Mouse (Mus musculus): ENCODE measurements at regions not wholly inside any gene's neighbourhood (a gene's known extent, or its start where the extent isn't known, plus 50 kb on each side); places are given as distances from the start of the nearest gene placed in this dataset.

GRCm38 (mm10) chr17:64382894-64383293, 51.2 kb upstream of the Pja2 start:
- no peak for DNase-seq (ENCODE audit: low spot score, missing footprints)
- Histone ChIP-seq H3K27me3 (ENCODE audit: control insufficient read depth, insufficient read depth, low read length) (no peaks in the 10 kb centered on the region), H3K36me3 (ENCODE audit: control insufficient read depth, insufficient read depth, low read length) (no peaks in the 10 kb centered on the region), H3K4me2 (no peak overlapping the region), H3K27ac (ENCODE audit: low read depth, low read length) (no peak overlapping the region), H3K9me3 (ENCODE audit: control insufficient read depth, low read length) (no peaks in the 10 kb centered on the region), H3K4me3 (ENCODE audit: low read depth, low read length) (no peak overlapping the region), H3K9ac (ENCODE audit: low read length) (no peak overlapping the region), H3K4me1 (ENCODE audit: control insufficient read depth, insufficient read depth, low read length) (no peaks in the 10 kb centered on the region)
- ATAC-seq (ENCODE audit: low FRiP score): no peak
- 88% methylated on average over 6 of the region's 6 CpGs for WGBS

- H3K9me3 ChIP-seq (ENCODE audit: control insufficient read depth, low read length): no peaks in the 10 kb centered on the region
- WGBS: 91% methylated on average over 11 of the region's 11 CpGs
- H3K4me1 ChIP-seq (ENCODE audit: control insufficient read depth, insufficient read depth, low read length): no peaks in the 10 kb centered on the region
- H3K9ac ChIP-seq (ENCODE audit: low read length): no peak overlapping the region
- H3K4me2 ChIP-seq: no peak overlapping the region
- H3K27ac ChIP-seq (ENCODE audit: low read depth, low read length): no peak overlapping the region
- no peaks in the 10 kb centered on the region for H3K36me3 ChIP-seq (ENCODE audit: control insufficient read depth, insufficient read depth, low read length)
- DNase-seq (ENCODE audit: low spot score, missing footprints) (no peak), ATAC-seq (ENCODE audit: low FRiP score) (no peak)
- no peak overlapping the region for H3K4me3 ChIP-seq (ENCODE audit: low read depth, low read length)
- H3K27me3 ChIP-seq (ENCODE audit: control insufficient read depth, insufficient read depth, low read length): no peaks in the 10 kb centered on the region
These were observed 51.9 kb upstream of the Pja2 start for GRCm38 (mm10) chr17:64383600-64383999.

- Histone ChIP-seq H3K9me3 (ENCODE audit: control insufficient read depth, low read length) (no peaks in the 10 kb centered on the region), H3K4me3 (ENCODE audit: low read depth, low read length) (no peak overlapping the region), H3K4me2 (no peak overlapping the region), H3K9ac (ENCODE audit: low read length) (no peak overlapping the region), H3K4me1 (ENCODE audit: control insufficient read depth, insufficient read depth, low read length) (no peaks in the 10 kb centered on the region), H3K27me3 (ENCODE audit: control insufficient read depth, insufficient read depth, low read length) (no peaks in the 10 kb centered on the region), H3K36me3 (ENCODE audit: control insufficient read depth, insufficient read depth, low read length) (no peaks in the 10 kb centered on the region), H3K27ac (ENCODE audit: low read depth, low read length) (no peak overlapping the region)
- DNase-seq (ENCODE audit: low spot score, missing footprints) (no peak), ATAC-seq (ENCODE audit: low FRiP score) (no peak)
- 81% methylated on average over 1 of the region's 1 CpGs for WGBS
These were observed 58.6 kb upstream of the Pja2 start for GRCm38 (mm10) chr17:64390349-64390748.

- no peak overlapping the region for H3K4me3 ChIP-seq (ENCODE audit: low read depth, low read length)
These were observed 65.7 kb upstream of the Pja2 start for GRCm38 (mm10) chr17:64397254-64397897.

GRCm38 (mm10) chr17:64398114-64398692, 66.5 kb upstream of the Pja2 start:
- no peak overlapping the region for H3K27ac ChIP-seq (ENCODE audit: low read depth, low read length)
- no peak overlapping the region for H3K4me3 ChIP-seq (ENCODE audit: low read depth, low read length)
- no peaks in the 10 kb centered on the region for H3K27me3 ChIP-seq (ENCODE audit: control insufficient read depth, insufficient read depth, low read length)
- no peak overlapping the region for H3K4me2 ChIP-seq
- WGBS: 90% methylated on average over 9 of the region's 9 CpGs
- H3K4me1 ChIP-seq (ENCODE audit: control insufficient read depth, insufficient read depth, low read length): no peaks in the 10 kb centered on the region
- H3K9ac ChIP-seq (ENCODE audit: low read length): no peak overlapping the region
- DNase-seq (ENCODE audit: low spot score, missing footprints) (no peak), ATAC-seq (ENCODE audit: low FRiP score) (no peak)
- H3K9me3 ChIP-seq (ENCODE audit: control insufficient read depth, low read length): no peaks in the 10 kb centered on the region
- H3K36me3 ChIP-seq (ENCODE audit: control insufficient read depth, insufficient read depth, low read length): no peaks in the 10 kb centered on the region

More at GRCm38 (mm10) chr17:64397254-64397897, 65.7 kb upstream of the Pja2 start:
- H3K4me2 ChIP-seq: no peak overlapping the region
- H3K9ac ChIP-seq (ENCODE audit: low read length): no peak overlapping the region
- WGBS: 62% methylated on average over 12 of the region's 12 CpGs
- no peaks in the 10 kb centered on the region for H3K27me3 ChIP-seq (ENCODE audit: control insufficient read depth, insufficient read depth, low read length)
- H3K36me3 ChIP-seq (ENCODE audit: control insufficient read depth, insufficient read depth, low read length): no peaks in the 10 kb centered on the region
- no peaks in the 10 kb centered on the region for H3K4me1 ChIP-seq (ENCODE audit: control insufficient read depth, insufficient read depth, low read length)
- ATAC-seq (ENCODE audit: low FRiP score) (no peak), DNase-seq (ENCODE audit: low spot score, missing footprints) (no peak)
- H3K27ac ChIP-seq (ENCODE audit: low read depth, low read length): no peak overlapping the region
- H3K9me3 ChIP-seq (ENCODE audit: control insufficient read depth, low read length): no peaks in the 10 kb centered on the region

GRCm38 (mm10) chr17:64398708-64399107, 67.0 kb upstream of the Pja2 start:
- Histone ChIP-seq H3K27ac (ENCODE audit: low read depth, low read length) (no peak overlapping the region), H3K9me3 (ENCODE audit: control insufficient read depth, low read length) (no peaks in the 10 kb centered on the region), H3K4me1 (ENCODE audit: control insufficient read depth, insufficient read depth, low read length) (no peaks in the 10 kb centered on the region), H3K36me3 (ENCODE audit: control insufficient read depth, insufficient read depth, low read length) (no peaks in the 10 kb centered on the region), H3K27me3 (ENCODE audit: control insufficient read depth, insufficient read depth, low read length) (no peaks in the 10 kb centered on the region), H3K4me3 (ENCODE audit: low read depth, low read length) (no peak overlapping the region), H3K9ac (ENCODE audit: low read length) (no peak overlapping the region), H3K4me2 (no peak overlapping the region)
- ATAC-seq (ENCODE audit: low FRiP score) (no peak), DNase-seq (ENCODE audit: low spot score, missing footprints) (no peak)
- WGBS: 79% methylated on average over 3 of the region's 3 CpGs

- DNase-seq (ENCODE audit: low spot score, missing footprints) (no peak), ATAC-seq (ENCODE audit: low FRiP score) (no peak)
- H3K9ac ChIP-seq (ENCODE audit: low read length): no peak overlapping the region
- WGBS: 89% methylated on average over 5 of the region's 5 CpGs
- H3K4me3 ChIP-seq (ENCODE audit: low read depth, low read length): no peak overlapping the region
- no peaks in the 10 kb centered on the region for H3K4me1 ChIP-seq (ENCODE audit: control insufficient read depth, insufficient read depth, low read length)
- no peaks in the 10 kb centered on the region for H3K27me3 ChIP-seq (ENCODE audit: control insufficient read depth, insufficient read depth, low read length)
- no peaks in the 10 kb centered on the region for H3K36me3 ChIP-seq (ENCODE audit: control insufficient read depth, insufficient read depth, low read length)
- H3K27ac ChIP-seq (ENCODE audit: low read depth, low read length): no peak overlapping the region
- H3K4me2 ChIP-seq: no peak overlapping the region
- no peaks in the 10 kb centered on the region for H3K9me3 ChIP-seq (ENCODE audit: control insufficient read depth, low read length)
These were observed 75.1 kb upstream of the Pja2 start for GRCm38 (mm10) chr17:64406742-64407254.

- Histone ChIP-seq H3K4me3 (ENCODE audit: low read depth, low read length) (no peak overlapping the region), H3K27me3 (ENCODE audit: control insufficient read depth, insufficient read depth, low read length) (no peaks in the 10 kb centered on the region), H3K9me3 (ENCODE audit: control insufficient read depth, low read length) (no peaks in the 10 kb centered on the region), H3K4me1 (ENCODE audit: control insufficient read depth, insufficient read depth, low read length) (no peaks in the 10 kb centered on the region), H3K36me3 (ENCODE audit: control insufficient read depth, insufficient read depth, low read length) (no peaks in the 10 kb centered on the region), H3K4me2 (no peak overlapping the region), H3K9ac (ENCODE audit: low read length) (no peak overlapping the region), H3K27ac (ENCODE audit: low read depth, low read length) (no peak overlapping the region)
- 72% methylated on average over 13 of the region's 13 CpGs for WGBS
- DNase-seq (ENCODE audit: low spot score, missing footprints) (no peak), ATAC-seq (ENCODE audit: low FRiP score) (no peak)
These were observed 75.7 kb upstream of the Pja2 start for GRCm38 (mm10) chr17:64407255-64408011.

GRCm38 (mm10) chr17:64425811-64426210, 94.1 kb upstream of the Pja2 start:
- Histone ChIP-seq H3K4me2 (no peak overlapping the region), H3K4me3 (ENCODE audit: low read depth, low read length) (no peak overlapping the region), H3K4me1 (ENCODE audit: control insufficient read depth, insufficient read depth, low read length) (no peaks in the 10 kb centered on the region), H3K36me3 (ENCODE audit: control insufficient read depth, insufficient read depth, low read length) (no peaks in the 10 kb centered on the region), H3K27me3 (ENCODE audit: control insufficient read depth, insufficient read depth, low read length) (no peaks in the 10 kb centered on the region), H3K27ac (ENCODE audit: low read depth, low read length) (no peak overlapping the region), H3K9me3 (ENCODE audit: control insufficient read depth, low read length) (no peaks in the 10 kb centered on the region), H3K9ac (ENCODE audit: low read length) (no peak overlapping the region)
- 94% methylated on average over 1 of the region's 1 CpGs for WGBS
- no peak for ATAC-seq (ENCODE audit: low FRiP score)
- no peak for DNase-seq (ENCODE audit: low spot score, missing footprints)

Measured in midbrain, embryonic 11.5 days (tissue).